Mouse (Mus musculus): ENCODE data around the gene Olfr1238. TPM values are rescaled to one million over a fixed set of nuclear protein-coding genes. Genes with fewer than 3 reads are reported as not detected.

The Olfr1238 gene
- not detected in 2 replicates for polyA plus RNA-seq (2014; fragmentation: Nextera tagmentation; extraction: Ambion mirVana)

GRCm38 (mm10) chr2:89409576-89409975 is at the start of gene Olfr1238:
Gene Olfr1238, minus strand, starts transcription at chr2:89409676.
- no peaks in the 10 kb centered on the region for H3K9me3 ChIP-seq (ENCODE audit: control insufficient read depth, low read length)
- H3K27ac ChIP-seq (replicated peaks in 1 of 2; ENCODE audit: control insufficient read depth in 1 of 2, insufficient read depth in 1 of 2, low read depth in 2 of 2, low read length in 2 of 2): no peak within 1 kb of the TSS
- H3K4me1 ChIP-seq (ENCODE audit: control insufficient read depth in 2 of 2, insufficient read depth in 2 of 2, low read length in 2 of 2): no peaks in the 10 kb centered on the region
- no peaks in the 10 kb centered on the region for H3K36me3 ChIP-seq (ENCODE audit: control insufficient read depth, insufficient read depth, low read length)
- H3K4me2 ChIP-seq (ENCODE audit: low read length): no peak within 1 kb of the TSS
- WGBS: 80% methylated on average over 2 of the region's 2 CpGs
- no peak within 1 kb of the TSS for H3K4me3 ChIP-seq (ENCODE audit: control insufficient read depth in 1 of 2, insufficient read depth in 1 of 2, low read depth in 1 of 2, low read length in 2 of 2)
- ATAC-seq (ENCODE audit: insufficient number of reproducible peaks, insufficient read depth, low FRiP score, low read depth): no peak
- no peaks in the 10 kb centered on the region for H3K27me3 ChIP-seq (ENCODE audit: control insufficient read depth, insufficient read depth, low read length)
- H3K9ac ChIP-seq (ENCODE audit: low read length): no peak within 1 kb of the TSS

- Histone ChIP-seq H3K27me3 (ENCODE audit: control insufficient read depth, insufficient read depth, low read length) (no peaks in the 10 kb centered on the region), H3K27ac (replicated peaks in 1 of 2; ENCODE audit: control insufficient read depth in 1 of 2, insufficient read depth in 1 of 2, low read depth in 2 of 2, low read length in 2 of 2) (no peak within 1 kb of the TSS), H3K4me1 (ENCODE audit: control insufficient read depth in 2 of 2, insufficient read depth in 2 of 2, low read length in 2 of 2) (no peaks in the 10 kb centered on the region), H3K9ac (ENCODE audit: low read length) (no peak within 1 kb of the TSS), H3K36me3 (ENCODE audit: control insufficient read depth, insufficient read depth, low read length) (no peaks in the 10 kb centered on the region), H3K4me3 (ENCODE audit: control insufficient read depth in 1 of 2, insufficient read depth in 1 of 2, low read depth in 1 of 2, low read length in 2 of 2) (no peak within 1 kb of the TSS), H3K4me2 (ENCODE audit: low read length) (no peak within 1 kb of the TSS), H3K9me3 (ENCODE audit: control insufficient read depth, low read length) (no peaks in the 10 kb centered on the region)
- no peak for ATAC-seq (ENCODE audit: insufficient number of reproducible peaks, insufficient read depth, low FRiP score, low read depth)
- WGBS: 78% methylated on average over 3 of the region's 3 CpGs
These were observed 33.4 kb upstream of the Olfr1238 start, which contains the start of gene Olfr1240 for GRCm38 (mm10) chr2:89442900-89443299. Gene Olfr1240, minus strand, starts transcription at chr2:89443000.

GRCm38 (mm10) chr2:89420307-89420706 is 10.8 kb upstream of the Olfr1238 start, which contains the start of gene Olfr1239:
Gene Olfr1239, minus strand, starts transcription at chr2:89420407.
- Histone ChIP-seq H3K4me2 (ENCODE audit: low read length) (no peak within 1 kb of the TSS), H3K9ac (ENCODE audit: low read length) (no peak within 1 kb of the TSS), H3K36me3 (ENCODE audit: control insufficient read depth, insufficient read depth, low read length) (no peaks in the 10 kb centered on the region), H3K4me1 (ENCODE audit: control insufficient read depth in 2 of 2, insufficient read depth in 2 of 2, low read length in 2 of 2) (no peaks in the 10 kb centered on the region), H3K27ac (replicated peaks in 1 of 2; ENCODE audit: control insufficient read depth in 1 of 2, insufficient read depth in 1 of 2, low read depth in 2 of 2, low read length in 2 of 2) (no peak within 1 kb of the TSS), H3K27me3 (ENCODE audit: control insufficient read depth, insufficient read depth, low read length) (no peaks in the 10 kb centered on the region), H3K9me3 (ENCODE audit: control insufficient read depth, low read length) (no peaks in the 10 kb centered on the region), H3K4me3 (ENCODE audit: control insufficient read depth in 1 of 2, insufficient read depth in 1 of 2, low read depth in 1 of 2, low read length in 2 of 2) (no peak within 1 kb of the TSS)
- no peak for ATAC-seq (ENCODE audit: insufficient number of reproducible peaks, insufficient read depth, low FRiP score, low read depth)
- WGBS: 89% methylated on average over 2 of the region's 2 CpGs

- no peak overlapping the region for H3K9ac ChIP-seq (ENCODE audit: low read length)
- ATAC-seq (ENCODE audit: insufficient number of reproducible peaks, insufficient read depth, low FRiP score, low read depth): no peak
- H3K27ac ChIP-seq (replicated peaks in 1 of 2; ENCODE audit: control insufficient read depth in 1 of 2, insufficient read depth in 1 of 2, low read depth in 2 of 2, low read length in 2 of 2): no peak overlapping the region
- no peak overlapping the region for H3K4me3 ChIP-seq (ENCODE audit: control insufficient read depth in 1 of 2, insufficient read depth in 1 of 2, low read depth in 1 of 2, low read length in 2 of 2)
- no peaks in the 10 kb centered on the region for H3K36me3 ChIP-seq (ENCODE audit: control insufficient read depth, insufficient read depth, low read length)
- 88% methylated on average over 1 of the region's 1 CpGs for WGBS
- H3K4me1 ChIP-seq (ENCODE audit: control insufficient read depth in 2 of 2, insufficient read depth in 2 of 2, low read length in 2 of 2): no peaks in the 10 kb centered on the region
- no peaks in the 10 kb centered on the region for H3K27me3 ChIP-seq (ENCODE audit: control insufficient read depth, insufficient read depth, low read length)
- H3K4me2 ChIP-seq (ENCODE audit: low read length): no peak overlapping the region
- no peaks in the 10 kb centered on the region for H3K9me3 ChIP-seq (ENCODE audit: control insufficient read depth, low read length)
These were observed 5.1 kb upstream of the Olfr1238 start for GRCm38 (mm10) chr2:89414557-89414956.

GRCm38 (mm10) chr2:89400882-89401281 is 8.6 kb downstream of the Olfr1238 start:
- 76% methylated on average over 1 of the region's 1 CpGs for WGBS
- no peak overlapping the region for H3K9ac ChIP-seq (ENCODE audit: low read length)
- no peak overlapping the region for H3K4me2 ChIP-seq (ENCODE audit: low read length)
- ATAC-seq (ENCODE audit: insufficient number of reproducible peaks, insufficient read depth, low FRiP score, low read depth): no peak
- H3K9me3 ChIP-seq (ENCODE audit: control insufficient read depth, low read length): no peaks in the 10 kb centered on the region
- H3K36me3 ChIP-seq (ENCODE audit: control insufficient read depth, insufficient read depth, low read length): no peaks in the 10 kb centered on the region
- no peak overlapping the region for H3K4me3 ChIP-seq (ENCODE audit: control insufficient read depth in 1 of 2, insufficient read depth in 1 of 2, low read depth in 1 of 2, low read length in 2 of 2)
- H3K4me1 ChIP-seq (ENCODE audit: control insufficient read depth in 2 of 2, insufficient read depth in 2 of 2, low read length in 2 of 2): no peaks in the 10 kb centered on the region
- H3K27ac ChIP-seq (replicated peaks in 1 of 2; ENCODE audit: control insufficient read depth in 1 of 2, insufficient read depth in 1 of 2, low read depth in 2 of 2, low read length in 2 of 2): no peak overlapping the region
- no peaks in the 10 kb centered on the region for H3K27me3 ChIP-seq (ENCODE audit: control insufficient read depth, insufficient read depth, low read length)

- WGBS: 71% methylated on average over 4 of the region's 4 CpGs
- Histone ChIP-seq H3K4me1 (ENCODE audit: control insufficient read depth in 2 of 2, insufficient read depth in 2 of 2, low read length in 2 of 2) (no peaks in the 10 kb centered on the region), H3K4me2 (ENCODE audit: low read length) (no peak within 1 kb of the TSS), H3K4me3 (ENCODE audit: control insufficient read depth in 1 of 2, insufficient read depth in 1 of 2, low read depth in 1 of 2, low read length in 2 of 2) (no peak within 1 kb of the TSS), H3K27me3 (ENCODE audit: control insufficient read depth, insufficient read depth, low read length) (no peaks in the 10 kb centered on the region), H3K9me3 (ENCODE audit: control insufficient read depth, low read length) (no peaks in the 10 kb centered on the region), H3K9ac (ENCODE audit: low read length) (no peak within 1 kb of the TSS), H3K36me3 (ENCODE audit: control insufficient read depth, insufficient read depth, low read length) (no peaks in the 10 kb centered on the region), H3K27ac (replicated peaks in 1 of 2; ENCODE audit: control insufficient read depth in 1 of 2, insufficient read depth in 1 of 2, low read depth in 2 of 2, low read length in 2 of 2) (no peak within 1 kb of the TSS)
- ATAC-seq (ENCODE audit: insufficient number of reproducible peaks, insufficient read depth, low FRiP score, low read depth): no peak
These were observed 44.7 kb downstream of the Olfr1238 start, which contains the start of gene Olfr1234 for GRCm38 (mm10) chr2:89364765-89365164. Gene Olfr1234, minus strand, starts transcription at chr2:89364865.

Other genes starting within 250 kb of the Olfr1238 start
- not detected in 2 replicates for gene Olfr1224-ps1, start 245.6 kb downstream of the Olfr1238 start, polyA plus RNA-seq (2014; fragmentation: Nextera tagmentation; extraction: Ambion mirVana)
- gene Olfr1225, start 235.0 kb downstream of the Olfr1238 start, polyA plus RNA-seq (2014; fragmentation: Nextera tagmentation; extraction: Ambion mirVana): not detected in 2 replicates
- gene Olfr1226, start 209.6 kb downstream of the Olfr1238 start, polyA plus RNA-seq (2014; fragmentation: Nextera tagmentation; extraction: Ambion mirVana): not detected in 2 replicates
- gene Olfr1228, start 155.6 kb downstream of the Olfr1238 start, polyA plus RNA-seq (2014; fragmentation: Nextera tagmentation; extraction: Ambion mirVana): not detected in 2 replicates
- not detected in 2 replicates for gene Olfr1229, start 121.7 kb downstream of the Olfr1238 start, polyA plus RNA-seq (2014; fragmentation: Nextera tagmentation; extraction: Ambion mirVana)
- gene Olfr1230, start 112.4 kb downstream of the Olfr1238 start, polyA plus RNA-seq (2014; fragmentation: Nextera tagmentation; extraction: Ambion mirVana): not detected in 2 replicates
- not detected in 2 replicates for gene Olfr1231, start 102.6 kb downstream of the Olfr1238 start, polyA plus RNA-seq (2014; fragmentation: Nextera tagmentation; extraction: Ambion mirVana)
- not detected in 2 replicates for gene Olfr1232, start 80.0 kb downstream of the Olfr1238 start, polyA plus RNA-seq (2014; fragmentation: Nextera tagmentation; extraction: Ambion mirVana)
- not detected in 2 replicates for gene Olfr1233, start 67.3 kb downstream of the Olfr1238 start, polyA plus RNA-seq (2014; fragmentation: Nextera tagmentation; extraction: Ambion mirVana)
- not detected in 2 replicates for gene Olfr1234, start 44.8 kb downstream of the Olfr1238 start, polyA plus RNA-seq (2014; fragmentation: Nextera tagmentation; extraction: Ambion mirVana)
- not detected in 2 replicates for gene Olfr1239, start 10.7 kb upstream of the Olfr1238 start, polyA plus RNA-seq (2014; fragmentation: Nextera tagmentation; extraction: Ambion mirVana)
- not detected in 2 replicates for gene Olfr1240, start 33.3 kb upstream of the Olfr1238 start, polyA plus RNA-seq (2014; fragmentation: Nextera tagmentation; extraction: Ambion mirVana)
- not detected in 2 replicates for gene Olfr1241, start 77.5 kb upstream of the Olfr1238 start, polyA plus RNA-seq (2014; fragmentation: Nextera tagmentation; extraction: Ambion mirVana)
- gene Olfr1242, start 88.7 kb upstream of the Olfr1238 start, polyA plus RNA-seq (2014; fragmentation: Nextera tagmentation; extraction: Ambion mirVana): not detected in 2 replicates
- gene Olfr1243, start 121.8 kb upstream of the Olfr1238 start, polyA plus RNA-seq (2014; fragmentation: Nextera tagmentation; extraction: Ambion mirVana): not detected in 2 replicates
- gene Olfr1245, start 168.8 kb upstream of the Olfr1238 start, polyA plus RNA-seq (2014; fragmentation: Nextera tagmentation; extraction: Ambion mirVana): not detected in 2 replicates
- not detected in 2 replicates for gene Olfr1246, start 183.5 kb upstream of the Olfr1238 start, polyA plus RNA-seq (2014; fragmentation: Nextera tagmentation; extraction: Ambion mirVana)
- not detected in 2 replicates for gene Olfr1247, start 204.5 kb upstream of the Olfr1238 start, polyA plus RNA-seq (2014; fragmentation: Nextera tagmentation; extraction: Ambion mirVana)
- gene Olfr1248, start 208.6 kb upstream of the Olfr1238 start, polyA plus RNA-seq (2014; fragmentation: Nextera tagmentation; extraction: Ambion mirVana): not detected in 2 replicates
- not detected in 2 replicates for gene Olfr1249, start 225.3 kb upstream of the Olfr1238 start, polyA plus RNA-seq (2014; fragmentation: Nextera tagmentation; extraction: Ambion mirVana)

Data from heart, embryonic 14.5 days (tissue).